Mouse (Mus musculus) adrenal gland, adult 2 months (tissue): ENCODE results near the gene Slc28a2. TPM values are rescaled to one million over a fixed set of nuclear protein-coding genes. Genes with fewer than 3 reads are reported as not detected.
"Not testable (repeated sequence)": the region's sequence is repeated elsewhere in the genome, so short reads cannot be mapped to it uniquely, and the experiment has no call there.

ENCODE experiments used
- DNase-seq: peaks from one replicate; pipeline ENCODE4 v3.0.0; 2021
- long read RNA-seq: library from polyadenylated mRNA; stranded (forward); transcript quantifications from one replicate; pipeline ENCODE4 v2.0.0, GENCODE M21; 2021
- polyA plus RNA-seq: library from polyadenylated mRNA; depleted of rRNA; stranded (reverse); fragments of >200 nt; gene quantifications from 2 replicates; pipeline ENCODE4 v1.2.3, GENCODE M21; 2012; rRNA removed
- total RNA-seq, 2 experiments: library from RNA; stranded (reverse); gene quantifications; 2 replicates each; pipeline ENCODE4 v1.2.3; 2021

Slc28a2 gene
- 1 to 10 TPM; 1.5 to 2.7 TPM for total RNA-seq
- polyA plus RNA-seq, result 0.83 and 2.0 TPM in 2 replicates
- long read RNA-seq, partial matches to known transcripts, result 0 of 4 reads
- long read RNA-seq, other reads (novel, unspliced or antisense), result 3 of 4 reads

DNA sequence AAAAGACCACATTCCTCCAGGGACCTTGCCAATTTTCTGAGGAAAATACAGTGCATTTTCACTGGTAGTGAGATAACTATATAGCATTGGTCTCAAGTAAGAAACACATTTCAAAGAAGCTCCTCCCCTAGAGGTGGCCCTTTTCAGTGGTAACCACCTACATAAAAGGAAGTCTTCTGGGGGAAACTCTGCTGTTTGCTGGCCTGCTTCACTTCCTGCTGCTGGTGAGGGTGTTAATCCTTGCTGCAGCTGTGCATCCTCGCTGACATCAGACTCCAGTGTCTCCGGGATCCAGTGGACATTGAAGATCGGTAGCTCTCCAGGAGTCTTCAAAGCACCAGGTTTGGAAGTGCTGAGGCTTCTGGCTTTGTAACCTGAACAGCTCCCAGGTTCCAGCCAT is at the start of gene Slc28a2:
Gene Slc28a2, plus strand, starts transcription at position 278 of the 400 bp plus-strand sequence.
- DNase-seq, result not testable (repeated sequence)

DNA sequence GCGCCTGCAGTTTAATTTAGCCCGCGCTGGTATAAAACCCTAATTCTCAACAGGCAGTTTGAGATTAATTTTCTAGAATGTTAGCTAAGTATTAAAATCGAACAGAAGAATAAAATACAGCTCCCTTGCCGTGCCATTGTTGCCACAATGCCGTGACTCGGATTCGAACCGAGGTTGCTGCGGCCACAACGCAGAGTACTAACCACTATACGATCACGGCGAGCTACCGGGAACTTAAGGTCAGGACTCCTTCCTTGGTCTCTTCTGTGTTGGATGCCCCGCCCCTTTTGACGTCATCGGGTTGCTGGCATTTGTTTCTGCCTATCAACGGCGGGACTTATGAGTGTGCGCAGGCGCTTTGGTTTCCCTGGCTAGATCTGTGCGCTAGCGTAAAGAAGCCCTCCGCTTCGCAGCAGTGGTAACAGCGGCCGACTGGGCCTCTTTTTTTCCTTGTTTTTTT is 49.0 kb upstream of the Slc28a2 start:
- peak; percentile 97 for DNase-seq

DNA sequence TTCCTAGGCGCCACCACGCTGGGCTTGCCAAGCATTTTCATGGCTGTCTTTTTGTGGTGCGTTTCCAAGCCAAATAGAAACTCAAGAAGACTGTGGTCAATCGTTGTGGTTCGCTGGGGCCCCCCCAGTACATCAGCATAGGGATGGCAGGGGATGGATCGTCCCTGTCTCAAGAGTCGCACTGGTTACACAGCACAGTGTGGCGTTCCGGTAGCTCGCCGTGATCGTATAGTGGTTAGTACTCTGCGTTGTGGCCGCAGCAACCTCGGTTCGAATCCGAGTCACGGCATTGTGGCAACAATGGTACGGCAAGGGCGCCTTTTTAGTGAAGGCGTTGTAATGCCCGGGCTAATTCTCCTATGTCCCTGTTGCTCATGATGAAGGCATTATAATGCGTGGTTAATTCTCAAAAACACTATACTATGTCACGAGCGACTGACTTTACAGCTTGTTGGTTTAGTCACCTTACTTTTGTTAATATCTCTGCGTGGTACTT is 48.5 kb upstream of the Slc28a2 start:
- DNase-seq, result peak; percentile 88

- peak; percentile 51 for DNase-seq
Measured at GRCm38 (mm10) chr2:122378421-122379291, 47.6 kb upstream of the Slc28a2 start.

GRCm38 (mm10) chr2:122379292-122379650 is 47.0 kb upstream of the Slc28a2 start:
- DNase-seq, result no peak

GRCm38 (mm10) chr2:122380768-122381311 is 45.4 kb upstream of the Slc28a2 start:
- DNase-seq, result peak; percentile 62

GRCm38 (mm10) chr2:122381329-122382103 is 44.8 kb upstream of the Slc28a2 start:
- peak; percentile 39 for DNase-seq

DNA sequence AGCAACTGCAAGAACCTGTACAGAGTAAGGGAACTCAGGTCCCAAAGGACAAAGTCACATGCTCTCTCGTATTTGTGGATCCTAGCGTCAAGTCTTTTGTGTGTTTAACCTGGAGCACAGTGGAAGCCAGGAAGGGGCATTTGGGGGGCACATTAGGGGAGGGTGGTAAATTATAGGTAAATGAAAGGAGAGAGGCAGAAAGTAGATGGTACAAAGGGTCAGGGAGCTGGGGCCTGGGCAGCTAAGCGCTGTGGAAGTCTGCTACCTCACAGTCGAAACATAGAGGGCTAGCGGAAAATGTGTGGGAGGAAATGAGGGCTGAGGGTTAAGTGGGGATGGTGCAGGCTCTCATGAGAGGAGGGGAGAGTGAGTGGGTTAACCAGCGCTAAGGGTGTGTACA is 44.2 kb upstream of the Slc28a2 start:
- no peak for DNase-seq

DNA sequence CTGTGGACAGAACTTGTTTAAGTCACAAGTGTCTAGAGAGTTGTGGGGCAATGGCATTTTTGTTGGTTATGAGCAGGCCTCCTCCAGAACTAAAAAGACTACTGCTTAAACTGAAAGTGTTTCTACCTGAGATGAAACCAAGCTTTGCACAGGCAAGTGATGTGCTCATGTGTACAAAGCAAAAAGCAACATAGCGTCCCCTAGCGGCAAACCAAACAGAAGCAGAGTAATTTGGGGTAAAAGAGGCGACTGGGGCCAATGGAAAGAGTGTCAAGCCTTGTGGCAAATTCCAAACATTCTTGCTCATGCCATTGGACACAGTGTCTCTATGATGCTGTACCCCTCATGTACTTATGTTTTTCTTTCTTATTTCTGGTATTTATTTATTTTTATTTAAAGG is 41.2 kb upstream of the Slc28a2 start:
- DNase-seq, result no peak

- not testable (repeated sequence) for DNase-seq
Measured at GRCm38 (mm10) chr2:122387135-122387534, 39.1 kb upstream of the Slc28a2 start.

- DNase-seq, result no peak
Measured at GRCm38 (mm10) chr2:122396150-122396549, 30.1 kb upstream of the Slc28a2 start.

- DNase-seq, result no peak
Measured at GRCm38 (mm10) chr2:122407607-122408006, 18.7 kb upstream of the Slc28a2 start.

GRCm38 (mm10) chr2:122408928-122409327 is 17.3 kb upstream of the Slc28a2 start:
- no peak for DNase-seq

DNA sequence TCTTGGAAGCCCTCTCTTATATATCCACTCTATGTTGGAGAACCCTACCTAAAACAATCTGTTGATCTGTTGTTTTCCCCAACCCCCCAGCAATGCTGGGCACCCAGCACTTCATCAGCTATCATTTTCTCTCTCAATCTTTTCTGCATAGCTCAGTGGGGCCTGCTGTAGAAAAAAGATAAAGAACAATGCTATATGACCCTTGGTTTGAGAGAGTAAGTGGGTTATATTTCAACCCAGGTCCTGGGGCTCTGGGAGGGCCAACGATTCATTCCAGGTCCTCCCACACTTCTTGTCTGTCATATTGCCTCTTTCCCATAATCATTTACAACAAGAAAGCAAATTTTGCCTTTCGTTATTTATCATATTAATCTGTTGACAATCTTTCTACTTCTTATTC is 368 bp downstream of the Slc28a2 start:
- DNase-seq, result not testable (repeated sequence)

DNA sequence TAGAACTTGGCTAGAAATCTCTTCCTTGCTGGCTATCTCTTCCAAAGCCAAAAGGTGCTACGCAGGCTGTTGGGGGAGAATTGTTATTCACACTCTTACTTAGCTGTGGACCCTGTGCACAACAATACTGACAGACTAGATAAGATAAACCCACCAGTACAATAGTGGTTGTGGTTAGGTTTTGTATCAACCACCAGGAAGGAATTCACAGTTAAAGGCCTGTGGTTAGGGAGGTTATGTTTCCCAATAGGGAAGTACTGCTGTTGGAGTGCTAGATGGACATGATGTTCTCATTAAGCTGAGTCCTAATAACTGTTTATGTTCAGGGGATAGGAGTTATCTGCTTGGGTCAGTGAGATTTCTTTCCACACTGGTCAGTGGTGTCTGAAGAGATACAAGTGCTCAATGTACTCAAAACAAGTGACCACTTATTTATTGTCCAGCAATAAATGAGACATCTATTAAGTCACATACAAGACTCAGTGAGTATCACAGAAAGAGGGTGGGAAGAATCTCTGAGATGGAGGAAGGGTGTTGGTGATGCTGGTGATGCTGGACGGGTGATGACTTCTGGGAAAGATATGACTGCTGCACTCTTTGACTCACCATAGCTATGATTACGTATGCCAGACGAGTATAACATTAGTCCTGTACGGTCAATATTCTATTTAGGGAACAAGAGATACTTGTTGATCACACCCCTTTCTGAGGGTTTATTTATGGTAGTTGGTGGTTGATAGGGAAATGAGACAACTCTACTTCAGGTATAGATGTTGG is 12.6 kb downstream of the Slc28a2 start:
- DNase-seq, result not testable (repeated sequence)

- not testable (repeated sequence) for DNase-seq
Measured at GRCm38 (mm10) chr2:122440521-122440920, 14.2 kb downstream of the Slc28a2 start.

- DNase-seq, result no peak
Measured at GRCm38 (mm10) chr2:122441000-122441933, 15.0 kb downstream of the Slc28a2 start.

GRCm38 (mm10) chr2:122450351-122450750 is 24.1 kb downstream of the Slc28a2 start:
- DNase-seq, result no peak

GRCm38 (mm10) chr2:122452426-122452825 is 26.1 kb downstream of the Slc28a2 start:
- DNase-seq, result no peak

GRCm38 (mm10) chr2:122466901-122467300 is 40.6 kb downstream of the Slc28a2 start:
- DNase-seq, result no peak
